Mouse (Mus musculus): Measurements from ENCODE around the gene Cdh1.

- TF ChIP-seq HCFC1 (IDR thresholded peaks at IDR 0.05; ENCODE audit: borderline replicate concordance, insufficient read depth, low read length) (no peak), ZNF384 (IDR thresholded peaks at IDR 0.05; ENCODE audit: low read depth, low read length) (no peak), CHD2 (IDR thresholded peaks at IDR 0.05; ENCODE audit: low read depth, low read length) (no peak), ZC3H11A (IDR thresholded peaks at IDR 0.05; ENCODE audit: borderline replicate concordance, low read depth, low read length) (no peak)
Measured at GRCm38 (mm10) chr8:106642172-106642571, 39.0 kb downstream of the Cdh1 start.
